Mouse (Mus musculus): ENCODE measurements around the gene Adig. TPM values are rescaled to one million over a fixed set of nuclear protein-coding genes. Genes with fewer than 3 reads are reported as not detected.
A peak's percentile ranks its signal among the peaks of the same experiment; 100 is the strongest.

Adig gene
- total RNA-seq, 2 experiments from 2014 or later = 6.8 to 7.6 TPM

GRCm38 (mm10) chr2:158539433-158540305, 37.3 kb downstream of the Adig start:
- DNase-seq (ENCODE audit: low spot score in 2 of 2) = no peak

GRCm38 (mm10) chr2:158541286-158541685, 38.9 kb downstream of the Adig start:
- DNase-seq (ENCODE audit: low spot score in 2 of 2) = no peak

GRCm38 (mm10) chr2:158545266-158545665, 42.9 kb downstream of the Adig start:
- DNase-seq (ENCODE audit: low spot score in 2 of 2) = no peak

GRCm38 (mm10) chr2:158546751-158547150, 44.3 kb downstream of the Adig start:
- peak; percentile 53 to 68 for DNase-seq (ENCODE audit: low spot score in 2 of 2)

- peak; percentile 60 to 76 for DNase-seq (ENCODE audit: low spot score in 2 of 2)
Observed at GRCm38 (mm10) chr2:158550067-158550466, 47.7 kb downstream of the Adig start.

- DNase-seq (ENCODE audit: low spot score in 2 of 2) = no peak
Observed at GRCm38 (mm10) chr2:158554366-158554765, 52.0 kb downstream of the Adig start.

- no peak for DNase-seq (ENCODE audit: low spot score in 2 of 2)
Observed at GRCm38 (mm10) chr2:158555252-158555651, 52.8 kb downstream of the Adig start.

GRCm38 (mm10) chr2:158555812-158556211, 53.4 kb downstream of the Adig start:
- no peak for DNase-seq (ENCODE audit: low spot score in 2 of 2)

- DNase-seq (ENCODE audit: low spot score in 2 of 2) = peak; percentile 33 to 59
Observed at GRCm38 (mm10) chr2:158556225-158556624, 53.8 kb downstream of the Adig start.

GRCm38 (mm10) chr2:158556750-158557149, 54.3 kb downstream of the Adig start:
- no peak for DNase-seq (ENCODE audit: low spot score in 2 of 2)

Other genes starting within 250 kb of the Adig start
- not detected for gene Bpi, start 244.5 kb upstream of the Adig start, total RNA-seq (2021)
- gene Lbp, start 196.1 kb upstream of the Adig start, total RNA-seq (2021) = 10 to 100 TPM in 1 of 2 experiments, 1 to 10 TPM in 1; 10.0 to 10.9 TPM
- gene Snhg11, start 127.0 kb upstream of the Adig start, total RNA-seq (2021) = under 1 TPM; 0.13 to 0.15 TPM
- gene Ralgapb, start 92.8 kb upstream of the Adig start, total RNA-seq (2021) = 10 to 100 TPM; 25.6 to 27.4 TPM
- not detected for gene Arhgap40, start 10.2 kb downstream of the Adig start, total RNA-seq (2021)
- not detected for gene Slc32a1, start 108.2 kb downstream of the Adig start, total RNA-seq (2021)
- 1 to 10 TPM; 7.3 to 9.0 TPM for gene Actr5, start 122.3 kb downstream of the Adig start, total RNA-seq (2021)
- gene Ppp1r16b, start 162.8 kb downstream of the Adig start, total RNA-seq (2021) = 1 to 10 TPM; 8.3 to 9.1 TPM

Measured in gastrocnemius, postnatal 4 days (tissue).